Mouse (Mus musculus): ENCODE results near the gene Edem3. TPM values are rescaled to one million over a fixed set of nuclear protein-coding genes. Genes with fewer than 3 reads are reported as not detected.

Gene Edem3
- total RNA-seq (2021): 10 to 100 TPM; 21.8 to 26.2 TPM
- long read RNA-seq, experiment 1, full-length matches to known transcripts: 3 of 9 reads
- long read RNA-seq, experiment 1, partial matches to known transcripts: 2 of 9 reads
- long read RNA-seq, experiment 1, other reads (novel, unspliced or antisense): 4 of 9 reads
- long read RNA-seq, experiment 2, full-length matches to known transcripts: 13 of 27 reads
- long read RNA-seq, experiment 2, partial matches to known transcripts: 5 of 27 reads
- long read RNA-seq, experiment 2, other reads (novel, unspliced or antisense): 9 of 27 reads

- intact Hi-C loops (cut with DNase I; ENCODE audit: low total_unique reads): no loop called here
- DNase-seq: peak; percentile 99
Measured at GRCm38 (mm10) chr1:151754881-151755659, at the start of gene Edem3. Edem3 (plus strand) TSS chr1:151755371.

- peak; percentile 65 for DNase-seq
- intact Hi-C loops (cut with DNase I; ENCODE audit: low total_unique reads): loop anchor here (2.0 to 5.0 kb wide), 2 partner anchors 143 to 209 kb away; no protein-coding TSS in a partner anchor
Measured at GRCm38 (mm10) chr1:151705723-151706396, 49.3 kb upstream of the Edem3 start.

- DNase-seq: no peak
- intact Hi-C loops (cut with DNase I; ENCODE audit: low total_unique reads): loop anchor here (5.0 kb wide), 1 partner anchor 209 kb away; no protein-coding TSS in a partner anchor
Measured at GRCm38 (mm10) chr1:151706397-151706752, 48.8 kb upstream of the Edem3 start.

GRCm38 (mm10) chr1:151708966-151709733, 46.0 kb upstream of the Edem3 start:
- intact Hi-C loops (cut with DNase I; ENCODE audit: low total_unique reads): loop anchor here (5.0 kb wide), 1 partner anchor 212 kb away; no protein-coding TSS in a partner anchor
- no peak for DNase-seq

- no peak for DNase-seq
Measured at GRCm38 (mm10) chr1:151709734-151710022, 45.5 kb upstream of the Edem3 start.

GRCm38 (mm10) chr1:151710424-151711055, 44.6 kb upstream of the Edem3 start:
- no peak for DNase-seq
- intact Hi-C loops (cut with DNase I; ENCODE audit: low total_unique reads): no loop called here

More at GRCm38 (mm10) chr1:151709734-151710022, 45.5 kb upstream of the Edem3 start:
- intact Hi-C loops (cut with DNase I; ENCODE audit: low total_unique reads): loop anchor here (5.0 kb wide), 1 partner anchor 212 kb away; no protein-coding TSS in a partner anchor

GRCm38 (mm10) chr1:151711062-151711461, 44.1 kb upstream of the Edem3 start:
- intact Hi-C loops (cut with DNase I; ENCODE audit: low total_unique reads): no loop called here
- no peak for DNase-seq

GRCm38 (mm10) chr1:151712664-151713063, 42.5 kb upstream of the Edem3 start:
- intact Hi-C loops (cut with DNase I; ENCODE audit: low total_unique reads): no loop called here
- DNase-seq: no peak

- no peak for DNase-seq
Measured at GRCm38 (mm10) chr1:151713622-151714021, 41.5 kb upstream of the Edem3 start.

GRCm38 (mm10) chr1:151716024-151716710, 39.0 kb upstream of the Edem3 start:
- DNase-seq: no peak
- intact Hi-C loops (cut with DNase I; ENCODE audit: low total_unique reads): no loop called here

More at GRCm38 (mm10) chr1:151713622-151714021, 41.5 kb upstream of the Edem3 start:
- intact Hi-C loops (cut with DNase I; ENCODE audit: low total_unique reads): no loop called here

- DNase-seq: no peak
- intact Hi-C loops (cut with DNase I; ENCODE audit: low total_unique reads): no loop called here
Measured at GRCm38 (mm10) chr1:151717624-151718023, 37.5 kb upstream of the Edem3 start.

- DNase-seq: no peak
- intact Hi-C loops (cut with DNase I; ENCODE audit: low total_unique reads): no loop called here
Measured at GRCm38 (mm10) chr1:151718575-151718974, 36.6 kb upstream of the Edem3 start.

GRCm38 (mm10) chr1:151719911-151720310, 35.3 kb upstream of the Edem3 start:
- intact Hi-C loops (cut with DNase I; ENCODE audit: low total_unique reads): no loop called here
- DNase-seq: no peak

- intact Hi-C loops (cut with DNase I; ENCODE audit: low total_unique reads): no loop called here
- DNase-seq: no peak
Measured at GRCm38 (mm10) chr1:151720566-151720965, 34.6 kb upstream of the Edem3 start.

- intact Hi-C loops (cut with DNase I; ENCODE audit: low total_unique reads): no loop called here
- DNase-seq: no peak
Measured at GRCm38 (mm10) chr1:151721357-151721983, 33.7 kb upstream of the Edem3 start.

- intact Hi-C loops (cut with DNase I; ENCODE audit: low total_unique reads): no loop called here
- no peak for DNase-seq
Measured at GRCm38 (mm10) chr1:151723771-151724170, 31.4 kb upstream of the Edem3 start.

- intact Hi-C loops (cut with DNase I; ENCODE audit: low total_unique reads): no loop called here
- no peak for DNase-seq
Measured at GRCm38 (mm10) chr1:151725590-151725989, 29.6 kb upstream of the Edem3 start.

GRCm38 (mm10) chr1:151726358-151726757, 28.8 kb upstream of the Edem3 start:
- no peak for DNase-seq
- intact Hi-C loops (cut with DNase I; ENCODE audit: low total_unique reads): no loop called here

Data from gastrocnemius, postnatal 14 days (tissue).